Mouse (Mus musculus): ENCODE measurements at regions not wholly inside any gene's neighbourhood (a gene's known extent, or its start where the extent isn't known, plus 50 kb on each side); places are given as distances from the start of the nearest gene placed in this dataset.

DNA sequence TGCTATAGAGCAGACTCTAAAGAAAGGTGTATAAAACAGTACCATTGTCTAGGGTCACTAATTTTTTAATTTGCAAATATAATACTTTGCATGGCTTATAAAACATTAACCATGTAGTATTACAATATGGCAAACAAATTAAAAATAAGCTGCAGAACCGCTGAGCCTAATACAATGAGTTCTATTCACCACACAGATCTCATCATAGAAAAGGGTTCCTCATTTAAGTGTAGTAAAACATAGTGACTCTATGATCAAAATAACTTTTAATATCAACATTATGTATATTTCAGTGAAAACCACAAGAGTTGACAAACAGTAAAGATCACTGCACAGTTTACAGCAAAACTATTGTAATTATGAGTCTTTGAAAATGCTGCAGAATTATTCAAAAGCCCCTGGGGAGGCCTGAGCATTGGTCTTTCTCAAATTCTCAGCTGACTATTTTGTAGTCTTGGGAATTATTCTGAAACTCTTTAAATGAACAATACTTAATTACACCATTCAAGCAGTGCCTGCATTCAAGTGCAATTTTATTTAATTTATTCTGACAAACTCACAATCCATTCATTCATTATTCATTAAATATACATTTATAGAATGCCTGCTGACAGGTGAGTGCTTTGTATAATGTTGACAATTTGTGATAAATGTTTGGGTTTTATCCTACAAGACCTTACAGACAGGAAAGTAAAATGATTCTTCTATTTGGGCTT, 60.3 kb downstream of the Pcdh20 start:
- no peak for DNase-seq
- intact Hi-C loops (cut with DNase I), result no loop called here

DNA sequence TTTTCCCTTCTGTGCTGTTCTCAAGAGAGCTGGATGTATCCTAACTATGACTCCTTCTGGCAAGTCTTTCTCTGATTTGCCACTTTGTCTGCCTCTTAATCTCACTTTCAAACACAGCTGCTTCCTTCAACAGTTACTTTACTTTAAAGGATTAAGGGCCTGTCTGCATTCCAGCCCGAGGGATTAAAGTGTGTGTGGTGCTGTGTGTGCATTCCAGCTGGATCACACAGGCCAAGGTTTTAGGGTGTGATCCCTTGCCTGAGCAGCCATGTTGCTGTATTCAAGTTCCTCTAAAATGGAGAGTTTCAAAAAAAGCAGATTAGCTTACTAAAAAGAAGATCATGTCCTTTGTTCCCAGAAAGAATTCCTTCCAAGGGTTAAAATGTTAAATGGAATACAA, 71.9 kb downstream of the Pcdh20 start:
- intact Hi-C loops (cut with DNase I), result no loop called here
- DNase-seq, result no peak

DNA sequence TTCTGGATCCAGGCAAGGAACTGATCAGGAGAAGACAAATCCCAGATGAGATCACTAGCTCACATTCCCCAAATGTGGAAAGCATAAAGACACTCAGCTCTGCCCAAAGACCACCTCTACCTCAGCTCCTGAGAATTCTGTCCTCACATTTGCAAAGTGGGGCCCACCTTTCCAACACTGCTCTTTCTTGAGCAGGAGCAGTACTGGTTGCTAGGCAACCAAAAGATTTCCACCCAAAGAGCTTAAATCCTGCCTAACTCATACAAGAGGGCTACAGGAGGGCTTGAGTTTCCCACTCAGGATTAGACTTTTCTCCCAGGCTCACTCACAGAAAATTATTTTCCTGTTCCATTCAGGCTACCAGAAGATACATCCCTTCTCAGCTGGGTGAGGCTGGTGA, 74.0 kb downstream of the Pcdh20 start:
- intact Hi-C loops (cut with DNase I), result no loop called here
- DNase-seq, result no peak

DNA sequence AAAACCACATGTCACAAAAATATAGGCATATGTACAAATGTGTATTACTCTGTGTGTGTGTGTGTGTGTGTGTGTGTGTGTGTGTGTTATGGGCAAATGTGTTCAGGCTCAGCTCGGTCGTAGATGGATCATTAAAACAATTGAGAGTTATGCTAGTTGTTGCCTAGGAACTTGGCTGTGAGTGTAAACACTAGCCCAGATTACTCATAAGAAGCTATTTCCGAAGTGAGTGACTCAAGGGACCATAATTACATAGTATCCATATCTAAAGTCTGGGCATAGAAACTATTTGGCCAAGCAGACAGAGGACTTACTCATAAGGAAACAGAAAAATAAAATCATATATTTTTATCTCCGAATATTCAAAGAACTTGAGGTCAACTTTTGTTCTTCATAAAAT, 76.2 kb downstream of the Pcdh20 start:
- no peak for DNase-seq
- intact Hi-C loops (cut with DNase I), result no loop called here

DNA sequence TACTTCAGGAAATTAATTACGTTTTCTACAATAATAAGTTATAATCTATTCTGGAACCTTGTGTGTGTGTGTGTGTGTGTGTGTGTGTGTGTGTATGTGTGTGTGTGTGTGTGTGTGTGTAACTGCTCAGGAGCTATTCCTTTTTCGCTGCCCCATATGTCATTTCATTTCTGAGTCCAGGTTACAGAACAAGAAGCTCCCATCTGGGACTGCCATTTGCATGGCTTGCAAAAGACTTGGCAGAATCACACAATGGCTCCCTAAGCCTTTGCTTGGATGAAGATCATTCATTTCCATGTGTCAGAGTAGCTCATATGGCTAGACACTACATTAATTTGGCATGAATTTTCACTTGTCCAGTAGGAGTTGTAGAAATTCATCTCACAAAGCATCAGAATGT, 86.6 kb downstream of the Pcdh20 start:
- DNase-seq, result no peak

DNA sequence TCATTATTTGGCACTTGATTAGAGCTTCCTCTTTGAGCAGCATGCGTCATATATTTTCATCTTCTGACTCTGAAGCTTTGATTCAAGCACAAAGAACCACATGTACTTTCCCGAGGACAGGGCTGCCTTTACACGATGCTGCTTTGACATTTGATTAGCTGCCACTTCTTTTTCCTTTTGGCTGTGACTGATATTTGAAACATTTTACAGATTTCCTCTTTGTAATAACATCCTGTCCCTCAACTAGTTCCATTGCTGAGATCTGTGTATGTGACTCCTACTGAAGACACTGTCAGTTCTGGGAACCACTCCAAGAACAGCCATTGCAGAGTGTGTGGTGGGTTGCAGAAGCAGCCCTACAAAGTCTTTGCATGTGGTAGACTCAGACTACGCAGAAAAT, 124.0 kb downstream of the Pcdh20 start:
- DNase-seq, result no peak
- intact Hi-C loops (cut with DNase I), result no loop called here

More for the DNA sequence above, 86.6 kb downstream of the Pcdh20 start:
- intact Hi-C loops (cut with DNase I), result no loop called here

DNA sequence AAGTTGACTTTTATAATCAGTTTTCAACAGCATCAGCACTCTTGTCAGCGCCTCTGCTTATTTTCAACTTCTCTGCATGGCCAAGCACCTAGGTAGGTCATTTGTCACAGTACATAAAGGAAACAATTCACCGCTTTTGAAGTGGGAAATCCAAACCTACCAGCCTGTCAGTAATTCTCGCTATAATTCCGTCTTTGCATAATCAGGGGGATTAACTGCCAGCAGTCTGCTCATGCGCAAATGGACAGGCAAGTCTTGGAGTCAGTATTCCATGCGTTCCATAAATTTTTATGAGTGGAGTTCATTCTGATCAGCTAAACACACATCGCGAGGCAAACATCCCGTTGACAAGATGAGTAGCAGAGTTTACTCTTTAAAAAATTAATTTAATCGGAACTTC, 133.9 kb downstream of the Pcdh20 start:
- no peak for DNase-seq
- intact Hi-C loops (cut with DNase I), result no loop called here

DNA sequence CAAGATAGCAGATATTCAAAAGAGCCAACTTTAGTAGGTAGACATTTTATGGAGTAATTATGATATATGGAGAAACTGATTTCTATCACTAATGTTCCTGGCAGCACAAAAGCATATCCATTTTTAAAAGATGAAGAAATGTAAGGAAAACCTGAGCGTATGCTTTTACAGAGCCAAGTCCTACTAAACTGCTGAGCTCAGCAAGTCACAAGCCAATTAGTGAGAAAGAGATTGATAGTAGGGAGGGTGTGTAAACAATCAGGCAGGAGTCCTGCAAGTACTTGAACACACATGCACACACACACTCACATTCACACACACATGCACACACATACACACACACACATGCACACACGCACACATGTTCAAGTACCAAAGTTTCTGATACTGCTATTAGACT, 140.6 kb downstream of the Pcdh20 start:
- DNase-seq, result no peak
- intact Hi-C loops (cut with DNase I), result no loop called here

DNA sequence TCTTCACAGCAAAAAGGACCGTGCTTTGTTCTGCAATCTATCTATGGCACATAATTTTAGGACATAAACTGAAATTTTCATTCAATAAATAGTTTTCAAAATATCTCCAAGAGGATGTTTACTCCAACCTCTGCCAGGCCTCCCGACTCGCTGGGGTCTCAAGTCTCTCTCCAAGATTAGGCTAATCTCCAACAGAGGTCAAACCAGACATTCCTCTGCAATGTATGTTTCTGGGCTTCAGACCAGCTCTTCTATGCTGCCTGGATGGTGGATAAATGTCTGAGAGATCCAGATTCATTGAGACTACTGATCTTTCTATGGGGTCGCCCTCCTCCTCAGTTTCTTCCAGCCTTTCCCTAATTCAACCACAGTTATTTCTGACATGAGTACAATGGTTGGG, 144.8 kb downstream of the Pcdh20 start:
- intact Hi-C loops (cut with DNase I), result no loop called here
- DNase-seq, result no peak

DNA sequence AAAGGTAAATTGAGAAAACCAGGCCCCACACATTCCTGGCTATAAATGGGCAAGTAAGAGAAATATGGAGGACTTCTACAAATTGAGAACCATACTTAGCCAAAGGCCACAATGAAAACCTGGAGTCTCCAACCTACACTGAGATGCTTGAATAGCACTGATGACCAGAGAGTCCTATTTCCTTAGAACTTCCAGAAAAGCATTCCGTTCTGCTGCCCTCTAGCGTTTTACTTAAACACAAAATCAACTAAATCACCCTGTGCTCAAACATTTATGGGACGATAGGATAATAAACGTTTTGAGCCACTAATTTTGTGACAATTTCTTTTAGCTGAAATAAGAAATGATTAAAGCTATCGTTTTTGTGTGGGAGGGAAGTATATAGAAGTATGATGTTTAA, 192.9 kb downstream of the Pcdh20 start:
- intact Hi-C loops (cut with DNase I), result loop anchor here (5.0 kb wide), 1 partner anchor 811 kb away; no protein-coding TSS in a partner anchor
- no peak for DNase-seq

DNA sequence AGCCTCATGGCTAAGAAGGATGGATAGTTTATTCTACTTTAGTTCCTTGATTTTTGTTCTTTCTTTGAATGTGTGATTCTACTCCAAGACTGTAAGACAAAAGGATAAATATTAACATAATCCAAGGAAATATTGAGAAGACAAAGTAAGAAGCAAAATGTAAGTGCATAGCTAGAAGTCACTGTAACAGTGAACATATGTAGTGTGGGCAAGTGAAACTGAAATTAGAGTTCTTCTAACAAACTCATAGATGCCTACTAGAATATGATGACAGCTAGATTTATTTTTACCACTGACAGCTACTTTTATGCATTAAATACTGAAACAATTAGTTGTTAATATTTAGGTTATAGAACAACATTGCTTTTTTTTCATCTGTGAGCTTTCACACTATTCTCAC, 206.4 kb downstream of the Pcdh20 start:
- DNase-seq, result no peak
- intact Hi-C loops (cut with DNase I), result no loop called here

DNA sequence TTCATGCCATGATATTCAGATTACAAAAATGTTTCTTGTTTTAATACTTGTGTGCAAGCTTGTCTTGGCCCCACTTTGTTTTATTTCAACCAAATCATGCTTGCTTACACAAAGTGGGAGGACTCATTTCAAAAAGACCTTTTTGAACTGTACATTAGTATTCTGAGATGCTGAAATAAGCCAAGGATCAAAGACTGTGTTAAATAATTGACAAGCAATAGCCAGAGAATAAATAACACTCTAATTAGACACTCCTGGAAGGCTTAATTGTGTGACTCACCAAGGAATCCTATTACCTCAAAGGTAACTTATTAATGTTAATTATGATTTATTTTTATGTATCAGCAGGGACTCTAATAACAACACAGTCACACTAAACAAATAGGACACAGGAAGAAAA, 212.2 kb downstream of the Pcdh20 start:
- DNase-seq, result no peak
- intact Hi-C loops (cut with DNase I), result no loop called here

DNA sequence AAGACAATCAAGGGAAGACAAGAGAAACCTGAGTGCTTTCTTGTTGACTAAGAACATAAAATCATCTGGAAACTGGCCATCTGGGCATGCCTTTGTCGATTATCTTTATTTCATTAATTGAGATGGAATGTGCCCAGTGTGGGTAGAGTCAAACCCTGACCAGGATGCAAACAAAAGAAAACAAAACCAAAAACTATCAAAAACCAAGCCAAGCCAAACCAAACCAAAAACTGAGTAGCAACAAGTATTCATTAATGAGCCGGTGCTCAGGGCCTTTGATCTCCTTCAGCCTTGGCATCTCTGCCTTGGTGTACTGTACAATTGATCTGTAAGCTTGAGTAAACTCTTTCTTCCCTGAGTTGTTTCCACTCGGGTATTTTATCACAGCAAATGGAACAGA, 216.1 kb downstream of the Pcdh20 start:
- intact Hi-C loops (cut with DNase I), result no loop called here
- no peak for DNase-seq
